Mouse (Mus musculus): ENCODE results near the gene Gm4724. TPM values are rescaled to one million over a fixed set of nuclear protein-coding genes. Genes with fewer than 3 reads are reported as not detected.
"Not testable (repeated sequence)": the region's sequence is repeated elsewhere in the genome, so short reads cannot be mapped to it uniquely, and the experiment has no call there.

The Gm4724 gene
- 16.6 and 29.0 TPM in 2 replicates for polyA plus RNA-seq (2016; fragmentation: Nextera tagmentation; extraction: Ambion mirVana)

GRCm38 (mm10) chr2:175435707-175436106, at the start of gene Gm4724:
Gm4724 (minus strand) TSS chr2:175435807.
- DNase-seq (ENCODE audit: low spot score); H3K27ac ChIP-seq; H3K9me3 ChIP-seq; H3K4me3 ChIP-seq; H3K4me1 ChIP-seq (replicated peaks); H3K27me3 ChIP-seq (ENCODE audit: insufficient read depth, poor library complexity, severe bottlenecking); H3K36me3 ChIP-seq: not testable (repeated sequence)
- no CpG with 5 or more reads among the region's 4 CpGs for WGBS

GRCm38 (mm10) chr2:175469685-175470084, 34.1 kb upstream of the Gm4724 start, which contains the start of gene Zfp965:
Zfp965 (plus strand) TSS chr2:175469985.
- not testable (repeated sequence) for H3K9me3 ChIP-seq; H3K4me3 ChIP-seq; H3K4me1 ChIP-seq (replicated peaks); H3K27me3 ChIP-seq (ENCODE audit: insufficient read depth, poor library complexity, severe bottlenecking); H3K36me3 ChIP-seq; DNase-seq (ENCODE audit: low spot score); H3K27ac ChIP-seq
- no CpG with 5 or more reads among the region's 6 CpGs for WGBS

Other genes with a start within 250 kb of the Gm4724 start
- gene Gm14391, start 228.9 kb downstream of the Gm4724 start, polyA plus RNA-seq (2016; fragmentation: Nextera tagmentation; extraction: Ambion mirVana): 8.3 TPM in 2 replicates
- 0.73 and 5.6 TPM in 2 replicates for gene Gm14440, start 160.7 kb downstream of the Gm4724 start, polyA plus RNA-seq (2016; fragmentation: Nextera tagmentation; extraction: Ambion mirVana)
- 9.6 and 18.8 TPM in 2 replicates for gene Gm4631, start 97.6 kb downstream of the Gm4724 start, polyA plus RNA-seq (2016; fragmentation: Nextera tagmentation; extraction: Ambion mirVana)
- gene Zfp968, start 63.4 kb downstream of the Gm4724 start, polyA plus RNA-seq (2016; fragmentation: Nextera tagmentation; extraction: Ambion mirVana): 4.1 and 6.7 TPM in 2 replicates
- gene Zfp965, start 34.2 kb upstream of the Gm4724 start, polyA plus RNA-seq (2016; fragmentation: Nextera tagmentation; extraction: Ambion mirVana): 4.6 and 6.5 TPM in 2 replicates
- not detected in 2 replicates for gene Gm11007, start 208.2 kb upstream of the Gm4724 start, polyA plus RNA-seq (2016; fragmentation: Nextera tagmentation; extraction: Ambion mirVana)

All from hindbrain, embryonic 10.5 days (tissue).